Mouse (Mus musculus) left cerebral cortex, adult 2 months (tissue): ENCODE data around the gene Gm10643. TPM values are rescaled to one million over a fixed set of nuclear protein-coding genes. Genes with fewer than 3 reads are reported as not detected.

Source experiments
- DNase-seq, 2 experiments: peaks; one replicate each; pipeline ENCODE4 v3.0.0; 2021 to 2022; ENCODE audit warnings: low spot score in 2 of 2, mixed read lengths in 1 of 2; ENCODE audit errors: extremely low spot score in 1 of 2
- H3K27ac ChIP-seq: fragments of 200-600 bp; 2 replicates; pipeline ENCODE4 v1.8.1; 2022
- H3K4me3 ChIP-seq: fragments of 200-600 bp; 2 replicates; pipeline ENCODE4 v1.8.1; 2022
- CTCF ChIP-seq: fragments of 200-600 bp; IDR thresholded peaks from 2 replicates; pipeline ENCODE4 v1.8.1; 2022; ENCODE audit warnings: antibody characterized with exemption, mild to moderate bottlenecking, moderate library complexity
- intact Hi-C: fragments of 180-260 bp; cut with DNase I; formaldehyde crosslinking; loops from one replicate; pipeline ENCODE4 v1.15.1; 2025
- long read RNA-seq, 2 experiments: library from polyadenylated mRNA; stranded (forward); transcript quantifications; one replicate each; pipeline ENCODE4 v2.0.0; 2021; ENCODE audit warnings: borderline mapping rate in 2 of 2
- total RNA-seq, 2 experiments: library from RNA; stranded (reverse); gene quantifications; 2 replicates each; pipeline ENCODE4 v1.2.3; 2021

The Gm10643 gene
- total RNA-seq = 1 to 10 TPM; 2.8 to 3.5 TPM
- long read RNA-seq, experiment 1, partial matches to known transcripts = 0 of 2 reads
- long read RNA-seq, experiment 1, other reads (novel, unspliced or antisense) = 0 of 2 reads
- long read RNA-seq, experiment 2 = 0 reads

DNA sequence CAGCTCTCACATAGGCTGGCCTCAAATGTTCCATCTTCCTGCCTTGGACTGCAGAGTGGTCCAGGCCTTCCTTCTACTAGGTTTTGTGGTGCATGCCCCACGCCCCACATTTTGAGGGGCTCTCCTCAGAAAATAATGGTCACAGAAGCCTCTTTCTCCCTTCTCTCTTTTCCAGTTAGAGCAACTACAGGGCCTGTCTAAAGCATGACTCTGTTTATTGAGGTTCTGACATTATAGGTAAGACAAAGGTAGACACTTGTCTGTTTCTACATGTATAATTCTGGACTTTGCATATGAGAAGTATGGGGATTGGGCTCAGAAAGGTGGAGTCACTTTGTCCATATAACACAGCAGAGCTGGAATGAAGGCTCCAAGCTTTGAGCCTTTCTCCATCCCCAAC lies at the start of gene Gm10643:
Gm10643 (minus strand) TSS at position 101 of the 400 bp plus-strand sequence.
- Histone ChIP-seq H3K27ac (peak within 1 kb of the TSS; percentile 85), H3K4me3 (peak within 1 kb of the TSS; percentile 60)
- intact Hi-C loops = no loop called here
- no peak for DNase-seq
- TF ChIP-seq CTCF = no peak

DNA sequence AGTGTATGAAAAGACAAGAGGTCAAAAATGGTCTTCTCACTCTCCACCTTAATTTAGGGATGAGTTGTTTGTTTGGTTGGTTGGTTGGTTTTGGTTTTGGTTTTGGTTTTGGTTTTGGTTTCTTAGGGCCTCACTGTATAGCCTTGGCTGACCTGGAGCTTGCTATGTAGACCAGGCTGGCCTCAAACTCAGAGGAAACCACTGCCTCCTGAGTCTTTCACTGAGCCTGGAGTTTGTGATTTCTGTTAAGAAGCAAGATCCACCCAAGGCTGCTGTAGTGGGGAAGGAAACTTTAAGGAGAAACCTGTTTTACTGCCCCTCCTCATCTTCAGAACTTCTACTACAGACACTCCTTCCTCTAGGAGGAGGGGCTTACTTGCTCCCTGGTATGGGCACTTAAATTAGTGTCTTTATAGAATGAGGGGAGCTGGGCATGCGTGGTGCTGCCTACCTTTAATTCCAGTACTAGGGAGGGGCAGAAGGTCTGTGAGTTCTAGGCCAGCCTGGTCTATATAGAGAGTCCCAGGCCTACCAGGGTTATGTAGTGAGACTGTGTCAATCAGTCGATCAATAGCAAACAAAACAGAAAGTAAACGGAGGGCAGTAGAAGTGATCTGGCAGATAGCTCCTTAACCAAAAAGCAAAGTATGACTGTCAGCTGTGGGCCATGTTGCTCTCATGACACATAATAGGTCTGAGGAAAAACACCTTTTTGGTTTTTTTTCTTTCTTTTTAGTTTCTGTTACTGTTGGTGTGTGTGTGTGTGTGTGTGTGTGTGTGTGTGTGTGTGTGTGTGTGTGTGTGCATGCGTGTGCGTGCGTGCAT lies 41.5 kb upstream of the Gm10643 start:
- H3K4me3 ChIP-seq = no peak overlapping the region
- DNase-seq = no peak
- intact Hi-C loops = no loop called here
- TF ChIP-seq CTCF = no peak
- no peak overlapping the region for H3K27ac ChIP-seq

DNA sequence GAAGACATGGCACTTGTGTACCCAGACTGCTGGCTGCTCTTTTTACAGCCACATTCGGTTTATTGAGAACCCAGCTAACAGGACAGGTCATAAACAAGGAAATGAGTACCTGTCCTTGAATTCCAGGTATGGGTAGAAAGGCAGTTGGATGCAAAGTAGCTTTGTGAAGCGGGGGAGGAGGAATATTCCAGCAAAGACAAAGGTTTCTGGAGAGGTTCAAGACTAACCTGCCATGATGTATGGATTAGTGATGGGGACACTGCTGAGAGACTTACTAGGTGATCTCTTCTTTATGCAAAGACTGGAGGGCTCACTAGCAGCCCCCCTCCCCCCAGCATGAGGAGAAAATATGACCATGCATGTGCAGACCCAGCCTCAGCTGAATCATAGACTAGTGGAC lies 40.7 kb upstream of the Gm10643 start:
- TF ChIP-seq CTCF = no peak
- intact Hi-C loops = no loop called here
- H3K4me3 ChIP-seq = no peak overlapping the region
- DNase-seq = no peak
- H3K27ac ChIP-seq = no peak overlapping the region

DNA sequence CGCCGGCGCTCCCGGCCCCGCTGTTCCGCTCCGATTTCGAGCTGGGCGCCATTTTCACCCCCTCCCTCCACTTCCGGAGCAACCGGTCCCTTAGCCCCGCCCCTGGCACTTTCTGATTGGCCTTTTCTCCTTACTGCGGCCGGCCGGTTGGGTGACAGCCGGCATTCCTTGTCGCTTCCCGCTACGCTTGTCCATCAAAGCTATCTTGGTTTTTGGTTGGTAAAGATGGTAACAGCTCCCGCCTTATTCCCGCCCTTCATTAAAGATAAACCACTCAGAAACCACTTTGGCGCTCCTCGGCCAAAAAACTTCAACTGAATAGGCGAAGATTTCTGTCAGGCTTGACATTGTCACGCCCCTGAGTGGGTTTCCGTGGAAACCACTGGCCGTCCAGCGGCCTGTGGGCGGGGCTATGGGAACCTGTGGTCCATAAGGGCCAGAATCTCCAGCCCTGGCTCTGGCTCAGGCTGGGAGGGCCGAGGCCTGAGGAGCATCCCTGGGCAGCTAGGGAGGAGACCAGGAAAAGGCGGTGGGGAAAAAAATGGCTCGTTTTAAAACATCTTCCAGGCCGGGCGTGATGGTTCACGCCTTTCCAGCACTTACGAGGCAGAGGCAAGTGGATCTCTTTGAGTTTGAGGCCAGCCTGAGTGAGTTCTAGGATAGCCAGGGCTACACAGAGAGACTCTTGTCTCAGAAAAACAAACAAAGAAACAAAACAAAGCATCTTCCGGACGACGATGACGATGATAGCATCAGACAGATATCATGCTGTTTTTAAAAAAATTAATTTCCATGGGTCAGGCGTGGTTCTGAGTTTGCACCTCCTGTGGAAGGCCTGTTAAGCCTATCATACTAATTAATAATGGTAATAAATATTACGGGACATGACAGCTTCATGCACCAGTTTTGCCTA lies 40.0 kb upstream of the Gm10643 start, which contains the start of gene Dcaf15:
Dcaf15 (minus strand) TSS at position 72 of the 913 bp plus-strand sequence.
- no peak for TF ChIP-seq CTCF
- peak; percentile 95 to 96 for DNase-seq
- Histone ChIP-seq H3K4me3 (peak within 1 kb of the TSS; percentile 57), H3K27ac (peak within 1 kb of the TSS; percentile 74)
- intact Hi-C loops = no loop called here

DNA sequence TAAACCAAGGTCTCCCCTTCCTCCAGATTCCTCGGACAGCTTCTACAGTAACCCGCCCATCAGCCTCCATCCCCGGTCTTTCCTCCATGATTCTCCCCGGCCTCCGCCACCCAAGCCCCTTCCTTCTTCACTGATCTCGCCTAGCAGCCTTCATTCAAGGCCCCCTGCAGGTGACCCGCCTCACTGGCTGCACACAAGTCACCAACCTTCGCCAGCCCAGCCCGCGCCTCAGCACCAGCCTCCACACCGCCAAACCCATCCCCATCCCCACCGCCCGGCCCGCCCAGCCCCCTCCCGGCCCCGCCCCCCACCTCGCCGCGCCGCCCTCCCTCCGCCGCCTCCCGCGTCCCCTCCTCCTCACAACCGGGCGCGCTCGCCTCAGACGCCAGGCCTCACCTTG lies 39.3 kb upstream of the Gm10643 start:
- peak overlapping the region; percentile 64 for H3K27ac ChIP-seq
- peak in 1 of 2 experiments; percentile 46 for DNase-seq
- peak overlapping the region; percentile 57 for H3K4me3 ChIP-seq
- intact Hi-C loops = no loop called here
- peak; percentile 38 for TF ChIP-seq CTCF

DNA sequence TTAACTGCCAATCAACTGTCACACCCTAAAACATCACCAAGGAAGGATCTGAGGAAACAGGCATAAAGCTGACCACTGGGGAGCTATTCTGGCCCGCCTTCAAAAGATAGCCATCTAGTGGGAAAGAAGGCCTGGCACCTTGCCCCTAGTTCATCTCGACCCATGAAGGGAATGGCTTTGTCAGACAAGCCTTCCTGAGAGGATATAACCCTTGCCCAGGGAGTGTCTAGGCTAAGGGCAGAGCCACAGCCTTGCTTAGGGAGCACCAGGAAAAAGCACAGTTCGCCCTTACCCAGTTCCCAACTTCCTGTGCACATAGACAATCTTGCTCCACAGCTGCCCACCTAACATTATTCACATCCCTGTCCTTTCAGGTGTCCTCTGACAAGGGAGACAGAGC lies 38.7 kb upstream of the Gm10643 start:
- no peak overlapping the region; the same call in 1 of the 2 replicates for H3K27ac ChIP-seq
- H3K4me3 ChIP-seq = peak overlapping the region; percentile 57
- intact Hi-C loops = no loop called here
- no peak for DNase-seq
- no peak for TF ChIP-seq CTCF

DNA sequence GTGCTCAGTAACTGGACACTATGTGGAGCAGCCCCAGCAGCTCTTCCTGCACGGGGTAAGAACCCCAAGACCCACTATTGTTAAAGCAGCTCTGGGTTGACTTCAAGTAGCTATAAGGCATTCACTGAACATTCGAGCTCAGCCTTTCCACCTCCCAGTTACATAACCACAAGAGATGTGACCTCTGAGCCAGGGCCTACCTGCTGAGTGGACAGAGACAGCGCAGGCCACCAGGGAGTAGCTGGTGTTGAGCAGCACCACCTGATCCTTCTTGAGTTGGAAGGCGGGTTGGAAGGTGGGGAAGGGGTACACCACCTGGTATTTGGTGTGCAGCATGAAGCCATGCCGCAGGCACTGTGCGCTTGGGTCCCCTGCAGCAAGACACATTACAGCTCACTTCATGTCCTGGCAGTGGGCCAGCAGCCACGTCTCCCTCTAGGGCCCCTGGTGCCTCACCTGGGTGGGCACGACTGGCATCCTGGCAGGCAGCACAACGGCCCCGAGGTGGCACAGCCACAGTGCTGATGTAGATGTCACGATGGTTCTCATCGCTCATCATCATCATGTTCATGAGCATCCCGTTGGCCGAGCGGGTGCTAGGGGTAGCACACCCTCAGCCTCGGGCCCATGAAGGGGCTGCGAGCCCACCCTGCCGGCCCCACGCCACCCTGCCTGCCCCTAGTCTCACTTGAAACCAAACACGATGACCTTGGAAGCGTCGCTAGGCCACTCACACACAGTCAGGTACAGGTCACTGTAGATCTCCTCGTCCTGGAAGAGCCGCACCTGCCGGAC lies 36.7 kb upstream of the Gm10643 start:
- no peak overlapping the region for H3K27ac ChIP-seq
- intact Hi-C loops = no loop called here
- no peak overlapping the region for H3K4me3 ChIP-seq
- DNase-seq = no peak
- no peak for TF ChIP-seq CTCF

DNA sequence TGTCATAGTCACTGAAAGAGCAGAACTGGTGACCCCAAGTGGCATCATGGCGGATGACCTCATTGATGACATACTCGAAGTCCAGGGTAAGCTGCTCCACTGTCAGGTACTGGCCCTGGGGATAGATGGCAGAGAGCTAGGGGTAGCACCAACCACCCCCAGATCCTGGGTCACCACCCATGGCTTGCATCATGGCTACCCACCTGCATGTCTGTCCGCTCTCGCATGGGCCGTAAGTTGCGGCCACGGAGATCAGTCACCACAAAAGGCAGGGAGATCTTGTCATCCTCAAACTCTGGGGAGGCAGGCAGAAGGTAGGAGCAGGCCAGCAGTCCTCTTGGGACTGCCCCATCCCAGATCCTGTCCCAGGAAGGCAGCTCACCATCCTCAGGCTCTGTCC lies 33.4 kb upstream of the Gm10643 start:
- DNase-seq = no peak
- intact Hi-C loops = no loop called here
- no peak for TF ChIP-seq CTCF
- Histone ChIP-seq H3K4me3 (no peak overlapping the region), H3K27ac (no peak overlapping the region)

DNA sequence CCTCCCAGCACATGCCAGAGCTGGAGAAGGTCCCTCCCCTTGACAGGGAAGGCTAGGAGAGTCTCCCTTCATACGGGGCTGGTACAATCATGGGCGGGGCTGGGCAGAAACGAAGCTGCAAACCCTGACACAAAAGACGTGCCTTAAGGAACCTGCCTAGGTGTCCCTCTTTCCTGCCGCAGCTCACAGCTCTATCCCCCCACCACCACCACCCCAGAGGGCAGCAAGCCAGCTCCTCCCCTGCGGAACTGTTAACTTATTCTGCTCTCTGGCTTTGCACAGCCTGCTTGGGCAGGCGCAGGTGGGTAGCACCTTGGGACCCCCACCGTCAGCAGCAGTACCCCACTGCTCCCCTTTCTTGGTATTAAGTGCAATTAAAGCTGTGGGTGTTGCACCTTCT lies 31.1 kb upstream of the Gm10643 start:
- no peak for DNase-seq
- H3K4me3 ChIP-seq = no peak overlapping the region
- no peak for TF ChIP-seq CTCF
- no peak overlapping the region for H3K27ac ChIP-seq
- intact Hi-C loops = no loop called here

DNA sequence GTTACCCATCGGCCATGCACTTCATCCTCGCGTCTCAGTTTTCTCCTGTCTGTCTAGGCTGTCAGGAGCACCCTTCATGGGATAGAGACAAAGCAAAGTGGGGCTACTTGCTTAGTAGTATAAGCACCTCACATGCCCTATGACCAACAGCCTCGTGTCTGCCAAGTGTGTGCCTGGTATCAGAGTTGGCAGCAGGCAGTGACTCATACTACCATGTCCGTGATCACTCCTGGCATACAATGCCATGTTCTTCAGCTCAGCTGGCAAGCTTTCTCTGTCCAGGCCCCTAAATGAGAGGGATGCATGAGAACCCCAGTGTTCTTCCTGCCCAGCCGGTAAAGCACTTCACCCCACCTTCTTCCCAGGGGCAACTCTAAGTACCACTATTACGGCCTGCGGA lies 25.6 kb upstream of the Gm10643 start:
- no peak for DNase-seq
- intact Hi-C loops = no loop called here

DNA sequence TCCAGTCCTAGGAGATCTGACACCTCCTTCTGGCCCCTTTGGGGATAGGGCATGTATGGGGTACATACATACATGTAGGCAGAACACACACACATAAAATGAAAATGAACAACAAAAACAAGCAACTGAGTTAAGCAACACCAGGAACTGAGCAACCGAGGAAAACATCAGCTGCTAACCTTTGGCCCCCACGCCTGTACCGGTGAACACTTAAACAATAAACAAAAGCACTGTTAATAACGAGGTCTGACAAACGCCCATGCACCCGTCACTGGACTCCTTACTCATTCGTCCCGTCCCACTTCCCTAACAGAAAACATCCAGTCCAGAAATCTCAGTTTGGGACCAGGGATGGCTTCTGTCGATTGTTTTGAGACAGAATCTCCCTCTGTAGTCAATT lies 24.3 kb upstream of the Gm10643 start:
- DNase-seq = no peak
- Histone ChIP-seq H3K4me3 (no peak overlapping the region), H3K27ac (no peak overlapping the region)
- intact Hi-C loops = no loop called here
- TF ChIP-seq CTCF = no peak

More for the DNA sequence above, 25.6 kb upstream of the Gm10643 start:
- Histone ChIP-seq H3K27ac (no peak overlapping the region), H3K4me3 (no peak overlapping the region)
- TF ChIP-seq CTCF = no peak
